Mouse (Mus musculus) midbrain, embryonic 11.5 days (tissue): Measurements from ENCODE around the gene Rapgef2. TPM values are rescaled to one million over a fixed set of nuclear protein-coding genes. Genes with fewer than 3 reads are reported as not detected.
A peak's percentile ranks its signal among the peaks of the same experiment; 100 is the strongest.

Experiments used
- ATAC-seq: fragments of 200-750 bp; cut with Nextera tagmentation; 2 replicates; pipeline ENCODE4 v1.8.0; 2017; ENCODE audit warnings: moderate TSS enrichment, moderate library complexity; ENCODE audit not compliant: low FRiP score
- DNase-seq: peaks from one replicate; pipeline ENCODE4 v3.0.0; 2015; ENCODE audit warnings: low spot score; ENCODE audit errors: missing footprints
- H3K27ac ChIP-seq: fragments of 300-500 bp; sonication (generic); 2 replicates; pipeline ENCODE4 v1.5.1; 2014; ENCODE audit warnings: low read depth, low read length
- H3K27me3 ChIP-seq: fragments of 300-500 bp; sonication (generic); 2 replicates; pipeline ENCODE4 v1.6.1; 2014; ENCODE audit warnings: mild to moderate bottlenecking, low read length, moderate library complexity, mixed read lengths; ENCODE audit not compliant: control insufficient read depth, insufficient read depth
- H3K36me3 ChIP-seq: fragments of 300-500 bp; sonication (generic); 2 replicates; pipeline ENCODE4 v1.6.1; 2014; ENCODE audit warnings: mild to moderate bottlenecking, low read length, moderate library complexity, mixed read lengths; ENCODE audit not compliant: control insufficient read depth, insufficient read depth
- H3K4me1 ChIP-seq: fragments of 300-500 bp; sonication (generic); 2 replicates; pipeline ENCODE4 v1.6.1; 2014; ENCODE audit warnings: low read length; ENCODE audit not compliant: control insufficient read depth, insufficient read depth
- H3K4me2 ChIP-seq: fragments of 300-500 bp; sonication (generic); 2 replicates; pipeline ENCODE4 v1.6.1; 2014; ENCODE audit warnings: mild to moderate bottlenecking, moderate library complexity
- H3K4me3 ChIP-seq: fragments of 300-500 bp; sonication (generic); 2 replicates; pipeline ENCODE4 v1.5.1; 2014; ENCODE audit warnings: low read depth, low read length
- H3K9ac ChIP-seq: fragments of 300-500 bp; sonication (generic); 2 replicates; pipeline ENCODE4 v1.6.1; 2014; ENCODE audit warnings: low read length
- H3K9me3 ChIP-seq: fragments of 300-500 bp; sonication (generic); 2 replicates; pipeline ENCODE4 v1.6.1; 2016; ENCODE audit warnings: low read length; ENCODE audit not compliant: control insufficient read depth
- WGBS: fragments of 180-500 bp; shearing (Covaris S2); extraction: QIAGEN DNeasy Blood & Tissue Kit; methylation state at CpG from one replicate; pipeline ENCODE4 v1.1.7; 2014; 5-methylcytosine and 5-hydroxymethylcytosine counted together
- polyA plus RNA-seq: library from polyadenylated mRNA; unstranded; fragments of >200 nt; fragmentation: Nextera tagmentation; extraction: Ambion mirVana; gene quantifications from 2 replicates; pipeline ENCODE4 v1.2.1, GENCODE M21; 2014

Gene Rapgef2
- polyA plus RNA-seq, 1 experiment from 2014 or later: 6.2 TPM

DNA sequence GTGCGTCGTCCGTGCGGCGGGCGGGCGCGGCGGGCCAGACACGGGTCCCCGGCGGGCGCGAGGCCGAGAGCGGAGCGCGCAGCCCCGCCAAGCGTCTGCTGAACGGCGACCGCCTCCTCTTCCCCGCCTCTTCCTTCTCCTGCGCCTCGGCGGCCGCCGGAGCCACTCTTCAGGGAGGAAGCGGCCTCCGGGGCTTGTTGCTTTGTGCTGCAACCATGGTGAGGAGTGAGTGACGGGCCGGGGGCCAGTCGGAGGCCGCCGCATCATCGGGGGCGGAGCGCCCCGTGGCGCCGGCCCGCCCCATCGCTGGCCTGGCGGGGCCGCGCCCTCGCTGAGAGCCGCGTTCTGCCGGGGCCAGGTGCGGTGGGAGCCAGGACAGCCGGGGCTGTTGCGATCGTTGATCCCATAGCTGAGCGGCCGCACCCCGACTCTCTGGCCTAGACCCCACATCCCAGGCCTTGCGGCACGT lies 825 bp upstream of the Rapgef2 start:
- WGBS: under 1% methylated on average over 53 of the region's 60 CpGs
- Histone ChIP-seq H3K9ac (peak overlapping the region; percentile 88), H3K4me3 (peak overlapping the region; percentile 89), H3K4me1 (peaks cover 5% of the 10 kb centered on the region), H3K9me3 (no peaks in the 10 kb centered on the region), H3K36me3 (no peaks in the 10 kb centered on the region), H3K27ac (peak overlapping the region; percentile 94), H3K27me3 (peaks cover 6% of the 10 kb centered on the region; the same call in 1 of the 2 replicates), H3K4me2 (peak overlapping the region; percentile 95)
- peak; percentile 97 for DNase-seq
- ATAC-seq: peak; percentile 98

DNA sequence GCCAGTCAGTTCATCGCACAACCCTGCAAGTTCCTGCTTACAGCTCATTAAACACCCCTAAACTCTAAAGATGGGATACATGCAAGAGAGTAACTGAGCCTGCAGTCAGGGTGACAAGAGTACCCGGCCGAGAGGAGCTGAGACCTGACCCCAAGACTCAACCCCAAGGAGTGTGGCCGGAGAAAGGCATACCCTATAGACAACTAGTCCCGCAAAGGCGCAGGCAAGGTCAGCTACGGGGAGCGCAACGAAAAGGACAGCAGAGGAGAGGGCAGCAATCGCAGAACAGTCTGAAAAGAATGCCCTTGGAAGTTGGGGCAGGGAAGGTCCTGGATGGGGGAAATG lies 314 bp downstream of the Rapgef2 start:
- WGBS: under 1% methylated on average over 10 of the region's 10 CpGs
- no peaks in the 10 kb centered on the region for H3K9me3 ChIP-seq
- no peaks in the 10 kb centered on the region for H3K36me3 ChIP-seq
- peak overlapping the region; percentile 94 for H3K27ac ChIP-seq
- peaks cover 5% of the 10 kb centered on the region for H3K4me1 ChIP-seq
- peak overlapping the region; percentile 89 for H3K4me3 ChIP-seq
- DNase-seq: no peak
- ATAC-seq: peak; percentile 3; the same call in 1 of the 2 replicates
- peak overlapping the region; percentile 95 for H3K4me2 ChIP-seq
- peaks cover 6% of the 10 kb centered on the region; the same call in 1 of the 2 replicates for H3K27me3 ChIP-seq
- peak overlapping the region; percentile 88 for H3K9ac ChIP-seq

DNA sequence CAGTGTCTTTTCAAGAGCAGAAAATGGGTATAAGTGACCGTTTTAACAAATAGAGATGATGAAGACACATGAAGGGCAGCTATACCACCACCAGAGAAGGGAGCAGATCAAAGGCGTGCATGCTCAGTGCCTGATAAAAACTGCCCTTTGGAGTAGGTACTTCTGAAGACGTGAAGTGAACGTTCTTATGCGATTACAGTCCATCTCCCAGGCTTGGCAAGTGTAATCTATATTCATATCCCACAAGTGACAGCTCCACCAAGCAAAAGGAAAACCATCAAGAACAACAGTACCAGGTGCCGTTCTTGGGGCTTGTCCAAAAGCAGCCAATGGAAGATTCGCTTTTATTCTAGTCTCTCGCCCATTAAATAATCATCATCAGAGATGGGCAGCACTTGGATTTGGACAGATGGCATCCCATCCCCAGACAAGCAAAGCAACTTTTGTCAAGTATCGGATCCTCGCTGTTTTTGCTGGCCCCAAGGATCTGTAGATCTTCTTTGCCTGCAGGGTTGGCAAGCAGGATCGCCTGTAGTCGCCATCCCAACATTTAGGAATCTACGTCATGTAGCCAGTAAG lies 1.1 kb downstream of the Rapgef2 start:
- Histone ChIP-seq H3K27ac (no peak overlapping the region), H3K36me3 (no peaks in the 10 kb centered on the region), H3K27me3 (peaks cover 6% of the 10 kb centered on the region; the same call in 1 of the 2 replicates), H3K4me2 (peak overlapping the region; percentile 95), H3K4me3 (peak overlapping the region; percentile 89; the same call in 1 of the 2 replicates), H3K9me3 (no peaks in the 10 kb centered on the region), H3K4me1 (peaks cover 5% of the 10 kb centered on the region), H3K9ac (no peak overlapping the region)
- peak; percentile 87 for DNase-seq
- WGBS: 74% methylated on average over 13 of the region's 13 CpGs
- ATAC-seq: no peak

DNA sequence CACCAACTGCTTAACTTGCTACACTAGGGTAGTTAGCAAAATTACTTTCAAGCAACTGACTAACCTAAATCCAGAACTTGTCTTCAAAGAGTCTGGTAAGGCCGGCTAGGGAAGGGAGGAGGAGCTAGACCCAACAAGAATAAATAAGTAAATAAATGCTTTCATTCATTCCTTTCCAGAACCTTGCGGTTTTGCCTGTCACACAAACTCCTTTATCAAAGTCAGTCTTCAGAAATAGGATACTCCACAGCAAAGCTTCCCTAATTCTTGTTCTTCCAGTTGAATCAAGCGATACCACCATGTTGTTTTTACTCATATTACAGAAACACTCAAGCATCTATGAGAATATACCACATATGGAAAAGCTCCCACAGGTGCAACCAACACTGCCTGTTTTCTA lies 2.3 kb downstream of the Rapgef2 start:
- Histone ChIP-seq H3K4me2 (no peak overlapping the region), H3K9ac (no peak overlapping the region), H3K4me1 (peaks cover 5% of the 10 kb centered on the region), H3K9me3 (no peaks in the 10 kb centered on the region), H3K4me3 (no peak overlapping the region), H3K27ac (no peak overlapping the region), H3K27me3 (peaks cover 6% of the 10 kb centered on the region; the same call in 1 of the 2 replicates), H3K36me3 (no peaks in the 10 kb centered on the region)
- ATAC-seq (no peak), DNase-seq (no peak)
- 82% methylated on average over 3 of the region's 3 CpGs for WGBS

DNA sequence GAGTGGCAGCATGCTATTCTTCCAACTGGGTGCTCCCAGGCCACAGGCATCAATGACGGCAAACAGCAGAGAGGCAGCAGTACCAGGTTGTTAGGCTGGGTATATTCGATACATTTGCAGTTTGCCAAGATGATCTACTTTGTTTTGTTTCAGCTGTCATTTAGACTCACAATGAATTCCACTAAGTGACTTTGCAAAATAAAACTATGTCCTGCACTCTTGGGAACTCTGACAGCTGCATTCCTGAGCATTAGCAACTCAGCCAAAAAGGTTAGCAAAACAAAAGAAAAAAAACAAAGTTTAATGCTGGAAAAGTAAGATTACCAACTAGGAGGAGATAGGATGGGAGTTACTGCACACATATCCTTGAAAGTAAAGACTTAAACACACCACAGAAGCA lies 3.3 kb downstream of the Rapgef2 start:
- no peaks in the 10 kb centered on the region for H3K9me3 ChIP-seq
- H3K36me3 ChIP-seq: no peaks in the 10 kb centered on the region
- ATAC-seq (no peak), DNase-seq (no peak)
- no peak overlapping the region for H3K4me2 ChIP-seq
- peaks cover 5% of the 10 kb centered on the region for H3K4me1 ChIP-seq
- H3K9ac ChIP-seq: no peak overlapping the region
- no peak overlapping the region for H3K27ac ChIP-seq
- no peak overlapping the region for H3K4me3 ChIP-seq
- H3K27me3 ChIP-seq: no peaks in the 10 kb centered on the region; the same call in 1 of the 2 replicates
- WGBS: 46% methylated on average over 2 of the region's 2 CpGs

DNA sequence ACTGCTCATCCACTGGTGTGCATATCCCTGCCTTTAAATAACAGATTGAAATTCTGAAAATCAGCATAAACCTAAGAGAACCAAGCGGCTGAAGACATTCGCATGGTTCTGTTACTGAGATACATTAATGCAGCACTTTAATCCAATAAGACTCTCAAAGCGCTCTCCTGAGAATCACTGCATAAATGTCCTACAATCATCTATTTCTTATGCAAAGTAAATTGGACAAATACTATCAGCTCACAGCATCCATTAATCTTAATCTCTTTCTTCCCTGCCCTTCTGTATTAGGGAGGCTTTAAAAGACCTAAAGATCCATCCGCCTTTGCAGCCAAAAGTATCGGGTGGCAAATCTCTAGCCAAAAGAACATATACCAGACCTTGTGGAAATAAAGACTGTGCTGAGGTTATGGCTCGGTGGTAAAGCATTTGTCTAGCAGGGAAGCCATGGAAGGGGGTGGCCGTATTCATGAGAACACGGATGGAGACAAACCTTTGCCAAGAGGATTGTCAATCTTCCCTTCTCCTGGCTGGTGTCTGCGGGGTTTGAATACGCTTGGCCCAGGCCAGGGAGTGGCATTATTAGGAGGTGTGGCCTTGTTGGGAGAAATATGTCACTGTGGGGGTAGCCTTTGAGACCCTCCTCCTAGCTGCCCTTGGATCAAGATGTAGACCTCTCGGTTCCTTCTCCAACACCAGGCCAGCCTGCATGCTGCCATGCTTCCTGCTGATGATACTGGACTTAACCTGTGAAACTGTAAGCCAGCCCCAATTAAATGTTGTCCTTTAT lies 10.3 kb downstream of the Rapgef2 start:
- no peaks in the 10 kb centered on the region for H3K36me3 ChIP-seq
- no peaks in the 10 kb centered on the region for H3K27me3 ChIP-seq
- peaks cover 14% of the 10 kb centered on the region; the same call in 1 of the 2 replicates for H3K4me1 ChIP-seq
- no peak for DNase-seq
- no peak overlapping the region for H3K4me2 ChIP-seq
- no peak overlapping the region for H3K27ac ChIP-seq
- H3K9me3 ChIP-seq: no peaks in the 10 kb centered on the region
- peak; percentile 51; the same call in 1 of the 2 replicates for ATAC-seq
- no peak overlapping the region for H3K4me3 ChIP-seq
- WGBS: 55% methylated on average over 11 of the region's 11 CpGs
- no peak overlapping the region for H3K9ac ChIP-seq

DNA sequence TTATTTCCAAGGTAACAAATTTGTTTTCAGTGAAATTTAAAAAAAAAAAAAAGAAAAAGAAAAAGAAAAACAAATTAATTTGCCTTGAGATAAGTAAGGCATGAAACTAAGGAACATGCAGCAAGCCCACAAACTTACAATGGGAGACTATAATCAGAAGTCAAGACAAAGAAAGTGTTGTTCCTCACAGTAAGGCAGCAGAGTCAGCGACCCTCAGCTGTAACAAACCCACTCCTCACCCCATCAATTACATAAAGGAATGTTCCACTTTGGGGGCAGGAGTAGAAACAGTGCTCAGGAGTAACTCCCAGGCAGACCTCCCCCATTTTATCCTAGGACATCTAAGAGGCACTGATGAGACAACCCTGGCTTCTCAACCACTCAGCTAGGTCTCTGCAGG lies 13.0 kb downstream of the Rapgef2 start:
- WGBS: 7% methylated on average over 1 of the region's 1 CpGs
- Histone ChIP-seq H3K4me2 (no peak overlapping the region), H3K9ac (no peak overlapping the region), H3K27ac (no peak overlapping the region), H3K9me3 (no peaks in the 10 kb centered on the region), H3K4me1 (peaks cover 14% of the 10 kb centered on the region; the same call in 1 of the 2 replicates), H3K4me3 (no peak overlapping the region), H3K27me3 (no peaks in the 10 kb centered on the region), H3K36me3 (no peaks in the 10 kb centered on the region)
- ATAC-seq: no peak
- DNase-seq: no peak

DNA sequence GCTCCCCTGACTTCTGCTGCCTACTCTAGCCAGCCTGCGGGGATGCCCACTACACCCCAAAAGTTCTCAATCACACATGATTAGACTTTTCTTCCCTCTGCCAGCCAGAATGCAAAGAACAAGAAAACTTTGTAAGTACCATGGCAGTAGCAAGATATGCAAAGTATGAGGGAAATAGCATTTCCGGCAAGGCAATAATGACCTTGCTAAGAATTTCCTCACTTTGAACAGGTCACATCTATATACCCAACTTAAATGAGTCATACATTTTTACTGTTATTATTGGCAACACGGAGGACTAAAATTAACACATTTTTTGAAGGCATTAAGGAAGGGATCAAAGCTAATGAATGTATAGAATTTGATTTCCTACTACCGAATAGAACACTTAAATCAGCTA lies 13.4 kb downstream of the Rapgef2 start:
- no peaks in the 10 kb centered on the region for H3K36me3 ChIP-seq
- peaks cover 14% of the 10 kb centered on the region; the same call in 1 of the 2 replicates for H3K4me1 ChIP-seq
- no peaks in the 10 kb centered on the region for H3K27me3 ChIP-seq
- H3K4me2 ChIP-seq: no peak overlapping the region
- no peak overlapping the region for H3K27ac ChIP-seq
- no peak overlapping the region for H3K4me3 ChIP-seq
- DNase-seq (no peak), ATAC-seq (no peak)
- H3K9ac ChIP-seq: no peak overlapping the region
- no peaks in the 10 kb centered on the region for H3K9me3 ChIP-seq
- WGBS: 82% methylated on average over 4 of the region's 4 CpGs

DNA sequence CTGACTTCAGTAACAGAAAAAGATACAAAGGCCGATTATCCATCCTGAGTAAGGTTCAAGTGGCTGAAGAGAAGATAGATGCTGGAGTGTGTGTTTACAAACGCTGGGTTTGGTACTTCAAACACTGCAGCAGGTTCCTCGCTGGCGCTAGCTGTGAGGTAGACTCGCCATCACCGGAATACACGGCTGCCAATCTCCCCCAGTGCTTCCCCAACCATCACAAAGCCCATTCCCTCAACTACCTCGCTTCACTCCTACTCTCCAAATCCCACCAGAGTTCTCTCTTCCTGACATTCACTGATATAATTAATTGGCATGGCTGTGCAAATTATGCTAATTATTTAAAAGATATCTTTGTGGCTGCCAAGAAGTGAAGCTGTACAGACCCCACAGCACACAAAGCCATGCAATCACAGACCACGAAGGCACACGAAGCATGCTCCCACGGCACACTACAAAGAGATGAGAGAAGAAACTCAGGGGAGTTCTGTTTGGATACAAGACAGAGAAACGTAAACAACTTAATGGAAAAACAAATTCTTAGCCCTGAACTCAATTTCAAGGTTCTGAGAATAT lies 15.2 kb downstream of the Rapgef2 start:
- Histone ChIP-seq H3K4me1 (peaks cover 12% of the 10 kb centered on the region; the same call in 1 of the 2 replicates), H3K4me2 (no peak overlapping the region), H3K36me3 (no peaks in the 10 kb centered on the region), H3K27me3 (no peaks in the 10 kb centered on the region), H3K9ac (no peak overlapping the region), H3K4me3 (no peak overlapping the region), H3K27ac (no peak overlapping the region), H3K9me3 (no peaks in the 10 kb centered on the region)
- DNase-seq (no peak), ATAC-seq (no peak)
- 77% methylated on average over 12 of the region's 12 CpGs for WGBS
